13 mouse cellular contexts compared by ENCODE assay signal in the genomic region with DNA sequence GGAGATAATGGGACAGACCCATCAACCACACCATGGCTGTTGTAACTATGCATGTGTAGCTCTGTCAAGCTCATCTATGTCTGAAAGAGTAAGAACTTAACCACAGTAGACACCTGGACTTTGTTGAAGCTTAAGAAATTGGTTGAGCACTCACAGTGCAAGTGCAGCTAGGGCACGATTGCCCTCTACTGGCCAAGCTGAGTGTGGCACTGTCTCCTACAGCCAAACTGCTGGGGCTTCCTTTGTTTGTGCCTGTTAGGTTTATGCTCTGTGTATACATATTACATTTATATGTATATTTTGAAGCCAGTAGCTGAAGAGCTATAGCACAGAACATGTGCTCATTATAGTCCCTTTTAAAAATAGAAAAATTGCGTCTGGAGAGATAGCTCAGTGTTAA. TPM values are rescaled to one million over a fixed set of nuclear protein-coding genes. Genes with fewer than 3 reads are reported as not detected.
DNase-seq lines count a peak whose midpoint lies in the region; ATAC-seq and TF ChIP-seq lines count a peak whose summit lies in the region.
"Not testable (repeated sequence)": the region's sequence is repeated elsewhere in the genome, so short reads cannot be mapped to it uniquely, and the experiment has no call there.
"Had no signal": no experiment of that assay in that cellular context is flagged by ENCODE, and none has a peak within 500 bp of the region (broad histone marks: within the 10 kb centered on the region; RNA-seq: fewer than 3 reads in every experiment).

No protein-coding gene starts in this region.

- not testable (repeated sequence) for H3K27ac ChIP-seq in MEL (ENCODE audit: control insufficient read depth, low read depth, low read length); forebrain, embryonic 10.5 days; hindbrain, embryonic 14.5 days; layer of hippocampus, adult 2 months; liver, embryonic 14.5 days

- TF ChIP-seq RAD21 in MEL (IDR thresholded peaks at IDR 0.05; ENCODE audit: low read depth, low read length) = peak; percentile 46

- ATAC-seq in hindbrain, embryonic 14.5 days (ENCODE audit: low FRiP score) = 0 out of 2 replicates have a peak, but pooled peaks have one; percentile 77
- not testable (repeated sequence) for ATAC-seq in liver, embryonic 14.5 days (ENCODE audit: insufficient read depth)

- not testable (repeated sequence) for H3K4me3 ChIP-seq in MEL (ENCODE audit: control insufficient read depth in 1 of 2, insufficient read depth in 1 of 2, low read depth in 2 of 2, low read length in 2 of 2); forebrain, embryonic 10.5 days; hindbrain, embryonic 14.5 days (replicated peaks; ENCODE audit: low read length); layer of hippocampus, adult 2 months; liver, embryonic 14.5 days (ENCODE audit: insufficient read depth in 1 of 2, low read depth in 2 of 2, low read length in 2 of 2)

- not testable (repeated sequence) for H3K9ac ChIP-seq in MEL (ENCODE audit: control insufficient read depth, low read depth, low read length, poor library complexity, severe bottlenecking); hindbrain, embryonic 14.5 days; liver, embryonic 14.5 days (replicated peaks)

- H3K4me2 ChIP-seq in hindbrain, embryonic 14.5 days (replicated peaks); liver, embryonic 14.5 days (ENCODE audit: low read depth): not testable (repeated sequence)

- not testable (repeated sequence) for H3K27me3 ChIP-seq in MEL (ENCODE audit: control insufficient read depth in 1 of 2, insufficient read depth in 2 of 2, low read length in 2 of 2); forebrain, embryonic 10.5 days (ENCODE audit: poor library complexity, severe bottlenecking); hindbrain, embryonic 14.5 days (ENCODE audit: control insufficient read depth, insufficient read depth, low read length); liver, embryonic 14.5 days (ENCODE audit: control insufficient read depth, insufficient read depth, low read length)

- H3K79me2 ChIP-seq in MEL (ENCODE audit: control insufficient read depth, insufficient read depth, low read length, poor library complexity) = not testable (repeated sequence)

- not testable (repeated sequence) for TF ChIP-seq POLR2A in MEL (IDR thresholded peaks at IDR 0.05; ENCODE audit: control insufficient read depth in 1 of 2, insufficient read depth in 1 of 2, low read depth in 1 of 2, low read length in 2 of 2, poor library complexity in 1 of 2)

- 21% methylated on average over 2 of the region's 2 CpGs for WGBS in forebrain, embryonic 10.5 days
- WGBS in hindbrain, embryonic 14.5 days = 14% methylated on average over 2 of the region's 2 CpGs
- WGBS in liver, embryonic 14.5 days (ENCODE audit: insufficient replicate concordance) = 14% methylated on average over 2 of the region's 2 CpGs

- not testable (repeated sequence) for H3K9me3 ChIP-seq in MEL (replicated peaks; ENCODE audit: insufficient read depth, low read length); hindbrain, embryonic 14.5 days (ENCODE audit: control insufficient read depth, low read length); liver, embryonic 14.5 days (ENCODE audit: control insufficient read depth, low read length)
- H3K9me3 ChIP-seq in forebrain, embryonic 10.5 days = peaks cover 10% of the 10 kb centered on the region

- not testable (repeated sequence) for H3K4me1 ChIP-seq in MEL (ENCODE audit: control insufficient read depth in 1 of 2, insufficient read depth in 2 of 2, low read length in 2 of 2); forebrain, embryonic 10.5 days; hindbrain, embryonic 14.5 days (replicated peaks; ENCODE audit: control insufficient read depth, insufficient read depth, low read length); liver, embryonic 14.5 days (replicated peaks; ENCODE audit: control insufficient read depth in 2 of 2, insufficient read depth in 2 of 2, low read length in 1 of 2)

- not testable (repeated sequence) for H3K36me3 ChIP-seq in MEL (ENCODE audit: control insufficient read depth in 1 of 2, insufficient read depth in 2 of 2, low read length in 2 of 2); forebrain, embryonic 10.5 days (replicated peaks); hindbrain, embryonic 14.5 days (replicated peaks; ENCODE audit: control insufficient read depth, insufficient read depth); liver, embryonic 14.5 days (replicated peaks; ENCODE audit: control insufficient read depth, insufficient read depth, low read depth)

- TF ChIP-seq EP300 in MEL (IDR thresholded peaks at IDR 0.05; ENCODE audit: low read depth in 1 of 2, low read length in 2 of 2); liver, embryonic 14.5 days (IDR thresholded peaks at IDR 0.05; ENCODE audit: low read depth): not testable (repeated sequence)

- peak; percentile 56 to 70 (median 63) for TF ChIP-seq CTCF in MEL (IDR thresholded peaks at IDR 0.05 in 2 of 3, conservative IDR thresholded peaks at IDR 0.05 in 1 of 3; ENCODE audit: control insufficient read depth in 1 of 3, insufficient read depth in 1 of 3, low read depth in 2 of 3, low read length in 3 of 3, poor library complexity in 1 of 3, severe bottlenecking in 1 of 3)
- peak; percentile 89 for TF ChIP-seq CTCF in layer of hippocampus, adult 2 months (conservative IDR thresholded peaks at IDR 0.05)
- TF ChIP-seq CTCF in liver, embryonic 14.5 days (IDR thresholded peaks at IDR 0.05; ENCODE audit: low read depth) = peak; percentile 77

- DNase-seq in MEL (ENCODE audit: low read depth, low spot score) = peak; percentile 20
- DNase-seq in c-Kit-positive CD71-negative TER-119-negative erythroid progenitor cells, embryonic 14.5 days (ENCODE audit: low read depth) = peak; percentile 2
- DNase-seq in forebrain, embryonic 10.5 days (ENCODE audit: extremely low spot score, low spot score) = peak; percentile 31
- DNase-seq in hindbrain, embryonic 14.5 days (ENCODE audit: low spot score) = peak; percentile 74
- peak in 1 of 2 experiments; percentile 47 for DNase-seq in layer of hippocampus, adult 2 months (ENCODE audit: low spot score in 2 of 2)
- not testable (repeated sequence) for DNase-seq in liver, embryonic 14.5 days (ENCODE audit: low read depth in 3 of 3, low spot score in 3 of 3)
- DNase-seq in ovary, postnatal 36 days (ENCODE audit: low spot score) = peak; percentile 31
- DNase-seq in urinary bladder, postnatal 36 days (ENCODE audit: low spot score in 2 of 2) = peak; percentile 58 to 62

TF ChIP-seq in MEL, 35 proteins besides CTCF, POLR2A, EP300 and RAD21:
- TF ChIP-seq ZC3H11A (IDR thresholded peaks at IDR 0.05; ENCODE audit: low read depth, low read length) (0 out of 2 replicates have a peak, but pooled peaks have one; percentile 26), SMC3 (IDR thresholded peaks at IDR 0.05; ENCODE audit: low read depth, low read length) (peak; percentile 45)

RNA-seq across cellular contexts. Expression of a gene that starts 23.8 kb away (rescaled TPM):
- not detected in 2 replicates for total RNA-seq in MEL (2012; rRNA removed)
- polyA plus RNA-seq in MEL (2012; ENCODE audit: insufficient read depth in 1 of 2, insufficient read length in 2 of 2, low read depth in 1 of 2, low replicate concordance in 2 of 2, missing spikeins in 1 of 2) = not detected
- not detected in 2 replicates for polyA plus RNA-seq in forebrain, embryonic 10.5 days (2016; fragmentation: Nextera tagmentation; extraction: Ambion mirVana)
- polyA plus RNA-seq in hindbrain, embryonic 14.5 days (2014; fragmentation: Nextera tagmentation; extraction: Ambion mirVana) = not detected in 2 replicates
- not detected for total RNA-seq in layer of hippocampus, adult 2 months (2021)
- polyA plus RNA-seq in liver, embryonic 14.5 days (2012; rRNA removed) = not detected in 2 replicates
- not detected in 2 replicates for polyA plus RNA-seq in liver, embryonic 14.5 days (2014; fragmentation: Nextera tagmentation; extraction: Ambion mirVana)
- total RNA-seq: monocyte, adult 5-6 weeks had no signal
- polyA plus RNA-seq: heart, embryonic 11.5 days; intestine, embryonic 16.5 days; liver, embryonic 15.5 days had no signal

RNA-seq across cellular contexts. Expression of a gene that starts 29.1 kb away (rescaled TPM):
- not detected in 2 replicates for total RNA-seq in MEL (2012; rRNA removed)
- not detected for polyA plus RNA-seq in MEL (2012; ENCODE audit: insufficient read depth in 1 of 2, insufficient read length in 2 of 2, low read depth in 1 of 2, low replicate concordance in 2 of 2, missing spikeins in 1 of 2)
- polyA plus RNA-seq in forebrain, embryonic 10.5 days (2016; fragmentation: Nextera tagmentation; extraction: Ambion mirVana) = not detected in 2 replicates
- polyA plus RNA-seq in hindbrain, embryonic 14.5 days (2014; fragmentation: Nextera tagmentation; extraction: Ambion mirVana) = not detected in 2 replicates
- total RNA-seq in layer of hippocampus, adult 2 months (2021) = not detected
- not detected in 2 replicates for polyA plus RNA-seq in liver, embryonic 14.5 days (2012; rRNA removed)
- not detected in 2 replicates for polyA plus RNA-seq in liver, embryonic 14.5 days (2014; fragmentation: Nextera tagmentation; extraction: Ambion mirVana)
- total RNA-seq: monocyte, adult 5-6 weeks had no signal
- polyA plus RNA-seq: frontal cortex, adult 2 months; heart, embryonic 11.5 days; intestine, embryonic 16.5 days; liver, embryonic 15.5 days had no signal
